Mouse (Mus musculus) midbrain, postnatal 0 days (tissue): ENCODE results near the gene Chac1. TPM values are rescaled to one million over a fixed set of nuclear protein-coding genes. Genes with fewer than 3 reads are reported as not detected.
A peak's percentile ranks its signal among the peaks of the same experiment; 100 is the strongest.

Experiments used
- ATAC-seq: fragments of 200-750 bp; cut with Nextera tagmentation; 2 replicates; pipeline ENCODE4 v1.8.0; 2017; ENCODE audit warnings: moderate number of reproducible peaks, mild to moderate bottlenecking, moderate TSS enrichment, moderate library complexity; ENCODE audit not compliant: low FRiP score
- DNase-seq: peaks from one replicate; pipeline ENCODE4 v3.0.0-alpha.2; 2015; ENCODE audit warnings: low spot score
- H3K27ac ChIP-seq: fragments of 300-500 bp; sonication (generic); 2 replicates; pipeline ENCODE4 v1.5.1; 2014; ENCODE audit warnings: low read depth, mild to moderate bottlenecking, low read length, mixed read lengths
- H3K27me3 ChIP-seq: fragments of 300-500 bp; sonication (generic); 2 replicates; pipeline ENCODE4 v1.6.1; 2014; ENCODE audit warnings: low read length, control low read depth, mixed read lengths; ENCODE audit not compliant: insufficient read depth
- H3K36me3 ChIP-seq: fragments of 300-500 bp; sonication (generic); 2 replicates; pipeline ENCODE4 v1.6.1; 2014; ENCODE audit warnings: low read length, control low read depth, mixed read lengths; ENCODE audit not compliant: insufficient read depth
- H3K4me1 ChIP-seq: fragments of 300-500 bp; sonication (generic); 2 replicates; pipeline ENCODE4 v1.6.1; 2014; ENCODE audit warnings: mild to moderate bottlenecking, control low read depth, antibody characterized with exemption, low read length, mixed read lengths; ENCODE audit not compliant: insufficient read depth
- H3K4me2 ChIP-seq: fragments of 300-500 bp; sonication (generic); 2 replicates; pipeline ENCODE4 v1.6.1; 2014; ENCODE audit warnings: low read depth, mild to moderate bottlenecking, low read length, mixed read lengths; ENCODE audit not compliant: poor library complexity, severe bottlenecking
- H3K4me3 ChIP-seq: fragments of 300-500 bp; sonication (generic); 2 replicates; pipeline ENCODE4 v1.5.1; 2014; ENCODE audit warnings: low read depth, mild to moderate bottlenecking, low read length, moderate library complexity
- H3K9ac ChIP-seq: fragments of 300-500 bp; sonication (generic); replicated peaks from 2 replicates; pipeline ENCODE4 v1.6.1; 2014; ENCODE audit warnings: mild to moderate bottlenecking, low read length, moderate library complexity, mixed read lengths; ENCODE audit not compliant: poor library complexity, severe bottlenecking
- H3K9me3 ChIP-seq: fragments of 300-500 bp; sonication (generic); 2 replicates; pipeline ENCODE4 v1.6.1; 2016; ENCODE audit warnings: low read length, control low read depth
- CTCF ChIP-seq: IDR thresholded peaks from 2 replicates; pipeline ENCODE4 v1.5.1; 2016; ENCODE audit warnings: antibody characterized with exemption, mild to moderate bottlenecking
- WGBS: fragments of 180-500 bp; shearing (Covaris S2); extraction: QIAGEN DNeasy Blood & Tissue Kit; methylation state at CpG from one replicate; pipeline ENCODE4 v1.1.7; 2014; 5-methylcytosine and 5-hydroxymethylcytosine counted together
- polyA plus RNA-seq: library from polyadenylated mRNA; unstranded; fragments of >200 nt; fragmentation: Nextera tagmentation; extraction: Ambion mirVana; gene quantifications from 2 replicates; pipeline ENCODE4 v1.2.1, GENCODE M21; 2015
- total RNA-seq: library from RNA; depleted of rRNA; stranded (reverse); fragments of >200 nt; gene quantifications from 2 replicates; pipeline ENCODE4 v1.2.3, GENCODE M21; 2014

Gene Chac1
- total and polyA plus RNA-seq, 2 experiments from 2014 or later: 10.2 to 18.7 TPM

- peak; percentile 53 for DNase-seq
- no peak overlapping the region for H3K27ac ChIP-seq
Measured at GRCm38 (mm10) chr2:119327102-119327480, 23.9 kb upstream of the Chac1 start.

GRCm38 (mm10) chr2:119327942-119328526 lies 23.0 kb upstream of the Chac1 start:
- Histone ChIP-seq H3K9me3 (no peaks in the 10 kb centered on the region), H3K27me3 (peaks cover 70% of the 10 kb centered on the region), H3K9ac (peak overlapping the region; percentile 24), H3K4me3 (peak overlapping the region; percentile 44), H3K27ac (no peak overlapping the region), H3K36me3 (peaks cover 3% of the 10 kb centered on the region; the same call in 1 of the 2 replicates), H3K4me2 (peak overlapping the region; percentile 99), H3K4me1 (peaks cover 11% of the 10 kb centered on the region)
- 17% methylated on average over 11 of the region's 11 CpGs for WGBS
- DNase-seq (no peak), ATAC-seq (no peak)
- no peak for TF ChIP-seq CTCF

More at GRCm38 (mm10) chr2:119327102-119327480, 23.9 kb upstream of the Chac1 start:
- Histone ChIP-seq H3K4me2 (peak overlapping the region; percentile 99), H3K9me3 (no peaks in the 10 kb centered on the region), H3K36me3 (peaks cover 3% of the 10 kb centered on the region; the same call in 1 of the 2 replicates), H3K9ac (peak overlapping the region; percentile 54), H3K4me1 (peaks cover 16% of the 10 kb centered on the region), H3K27me3 (peaks cover 75% of the 10 kb centered on the region), H3K4me3 (peak overlapping the region; percentile 44)
- ATAC-seq: no peak
- WGBS: under 1% methylated on average over 30 of the region's 30 CpGs
- TF ChIP-seq CTCF: peak; percentile 72

- H3K36me3 ChIP-seq: peaks cover 3% of the 10 kb centered on the region; the same call in 1 of the 2 replicates
- H3K4me3 ChIP-seq: no peak overlapping the region
- no peak for TF ChIP-seq CTCF
- H3K27me3 ChIP-seq: peaks cover 65% of the 10 kb centered on the region
- WGBS: 37% methylated on average over 5 of the region's 5 CpGs
- ATAC-seq (no peak), DNase-seq (no peak)
- H3K9me3 ChIP-seq: no peaks in the 10 kb centered on the region
- peak overlapping the region; percentile 99; the same call in 1 of the 2 replicates for H3K4me2 ChIP-seq
- H3K9ac ChIP-seq: no peak overlapping the region
- peaks cover 11% of the 10 kb centered on the region for H3K4me1 ChIP-seq
- H3K27ac ChIP-seq: no peak overlapping the region
Measured at GRCm38 (mm10) chr2:119328546-119328945, 22.5 kb upstream of the Chac1 start.

- DNase-seq (peak; percentile 53), ATAC-seq (no peak)
- Histone ChIP-seq H3K9ac (0 out of 2 replicates have a peak overlapping the region, but pooled peaks have one; percentile 24), H3K27me3 (peaks cover 58% of the 10 kb centered on the region), H3K27ac (no peak overlapping the region), H3K4me3 (no peak overlapping the region), H3K9me3 (no peaks in the 10 kb centered on the region), H3K4me1 (peaks cover 11% of the 10 kb centered on the region), H3K36me3 (peaks cover 3% of the 10 kb centered on the region; the same call in 1 of the 2 replicates), H3K4me2 (no peak overlapping the region)
- no peak for TF ChIP-seq CTCF
- 60% methylated on average over 3 of the region's 3 CpGs for WGBS
Measured at GRCm38 (mm10) chr2:119329123-119329817, 21.8 kb upstream of the Chac1 start.

GRCm38 (mm10) chr2:119330795-119331194 lies 20.2 kb upstream of the Chac1 start:
- H3K9ac ChIP-seq: no peak overlapping the region
- no peak overlapping the region for H3K4me2 ChIP-seq
- no peak for TF ChIP-seq CTCF
- WGBS: 93% methylated on average over 8 of the region's 8 CpGs
- no peaks in the 10 kb centered on the region for H3K4me1 ChIP-seq
- peaks cover 3% of the 10 kb centered on the region; the same call in 1 of the 2 replicates for H3K36me3 ChIP-seq
- no peak overlapping the region for H3K27ac ChIP-seq
- H3K27me3 ChIP-seq: peaks cover 48% of the 10 kb centered on the region
- no peak overlapping the region for H3K4me3 ChIP-seq
- DNase-seq (no peak), ATAC-seq (no peak)
- H3K9me3 ChIP-seq: no peaks in the 10 kb centered on the region

GRCm38 (mm10) chr2:119332177-119332661 lies 18.8 kb upstream of the Chac1 start:
- H3K27me3 ChIP-seq: peaks cover 44% of the 10 kb centered on the region
- WGBS: 78% methylated on average over 24 of the region's 24 CpGs
- DNase-seq: no peak

More at GRCm38 (mm10) chr2:119332177-119332661, 18.8 kb upstream of the Chac1 start:
- no peak overlapping the region for H3K4me3 ChIP-seq
- no peak overlapping the region for H3K4me2 ChIP-seq
- no peak for ATAC-seq
- H3K4me1 ChIP-seq: no peaks in the 10 kb centered on the region
- H3K36me3 ChIP-seq: peaks cover 3% of the 10 kb centered on the region; the same call in 1 of the 2 replicates
- H3K9ac ChIP-seq: no peak overlapping the region
- H3K9me3 ChIP-seq: no peaks in the 10 kb centered on the region
- no peak for TF ChIP-seq CTCF
- no peak overlapping the region for H3K27ac ChIP-seq
